Mouse (Mus musculus) hindbrain, embryonic 15.5 days (tissue): ENCODE results near the gene Cisd1. TPM values are rescaled to one million over a fixed set of nuclear protein-coding genes. Genes with fewer than 3 reads are reported as not detected.

ENCODE experiments used
- ATAC-seq: fragments of 200-750 bp; cut with Nextera tagmentation; 2 replicates; pipeline ENCODE4 v1.8.0; 2017; ENCODE audit warnings: low read depth, moderate number of reproducible peaks, moderate TSS enrichment; ENCODE audit not compliant: low FRiP score
- H3K27ac ChIP-seq: fragments of 300-500 bp; sonication (generic); replicated peaks from 2 replicates; pipeline ENCODE4 v1.5.1; 2015; ENCODE audit warnings: mild to moderate bottlenecking, inconsistent platforms
- H3K27me3 ChIP-seq: fragments of 300-500 bp; sonication (generic); 2 replicates; pipeline ENCODE4 v1.6.1; 2015; ENCODE audit warnings: control low read depth, inconsistent platforms
- H3K36me3 ChIP-seq: fragments of 300-500 bp; sonication (generic); 2 replicates; pipeline ENCODE4 v1.6.1; 2015; ENCODE audit warnings: control low read depth, inconsistent platforms
- H3K4me1 ChIP-seq: fragments of 300-500 bp; sonication (generic); replicated peaks from 2 replicates; pipeline ENCODE4 v1.6.1; 2015; ENCODE audit warnings: control low read depth, inconsistent platforms
- H3K4me2 ChIP-seq: fragments of 300-500 bp; sonication (generic); 2 replicates; pipeline ENCODE4 v1.6.1; 2015; ENCODE audit warnings: moderate library complexity, mild to moderate bottlenecking, inconsistent platforms
- H3K4me3 ChIP-seq: fragments of 300-500 bp; sonication (generic); 2 replicates; pipeline ENCODE4 v1.5.1; 2015; ENCODE audit warnings: mild to moderate bottlenecking, inconsistent platforms
- H3K9ac ChIP-seq: fragments of 300-500 bp; sonication (generic); 2 replicates; pipeline ENCODE4 v1.6.1; 2015; ENCODE audit warnings: inconsistent platforms
- H3K9me3 ChIP-seq: fragments of 300-500 bp; sonication (generic); 2 replicates; pipeline ENCODE4 v1.6.1; 2016; ENCODE audit warnings: control low read depth, inconsistent platforms
- WGBS: fragments of 180-500 bp; shearing (Covaris S2); methylation state at CpG from one replicate; pipeline ENCODE4 v1.1.7; 2015; 5-methylcytosine and 5-hydroxymethylcytosine counted together
- polyA plus RNA-seq: library from polyadenylated mRNA; unstranded; fragments of >200 nt; fragmentation: Nextera tagmentation; extraction: Ambion mirVana; gene quantifications from 2 replicates; pipeline ENCODE4 v1.2.1, GENCODE M21; 2015

Cisd1 gene
- polyA plus RNA-seq, 1 experiment from 2014 or later = 295 TPM

- Histone ChIP-seq H3K4me3 (peak overlapping the region; percentile 90), H3K36me3 (no peaks in the 10 kb centered on the region), H3K4me2 (peak overlapping the region; percentile 57), H3K27ac (peak overlapping the region; percentile 87), H3K4me1 (peaks cover 48% of the 10 kb centered on the region), H3K9me3 (no peaks in the 10 kb centered on the region), H3K9ac (peak overlapping the region; percentile 97), H3K27me3 (no peaks in the 10 kb centered on the region)
- 4% methylated on average over 8 of the region's 8 CpGs for WGBS
- ATAC-seq = no peak
Observed at GRCm38 (mm10) chr10:71284131-71284510, 60.6 kb downstream of the Cisd1 start.

Other genes starting within 250 kb of the Cisd1 start
- 6.5 and 6.6 TPM in 2 replicates for gene Bicc1, start 185.3 kb downstream of the Cisd1 start, polyA plus RNA-seq
- 40.2 and 50.1 TPM in 2 replicates for gene Tfam, start 106.7 kb downstream of the Cisd1 start, polyA plus RNA-seq
- gene Ube2d1, start 59.7 kb downstream of the Cisd1 start, polyA plus RNA-seq = 154 and 186 TPM in 2 replicates
- gene Ipmk, start 2.8 kb upstream of the Cisd1 start, polyA plus RNA-seq = 16.9 and 17.0 TPM in 2 replicates